Mouse (Mus musculus) intestine, postnatal 0 days (tissue): ENCODE data around the gene Wwc2. TPM values are rescaled to one million over a fixed set of nuclear protein-coding genes. Genes with fewer than 3 reads are reported as not detected.

Experiments
- ATAC-seq: fragments of 200-750 bp; cut with Nextera tagmentation; 2 replicates; pipeline ENCODE4 v1.8.0; 2017; ENCODE audit warnings: mild to moderate bottlenecking, moderate TSS enrichment, moderate library complexity
- H3K27ac ChIP-seq: fragments of 300-500 bp; sonication (generic); 2 replicates; pipeline ENCODE4 v1.5.1; 2014; ENCODE audit warnings: mild to moderate bottlenecking, low read depth, low read length, moderate library complexity
- H3K27me3 ChIP-seq: fragments of 300-500 bp; sonication (generic); replicated peaks from 2 replicates; pipeline ENCODE4 v1.6.1; 2014; ENCODE audit warnings: low read length, mixed read lengths; ENCODE audit not compliant: control insufficient read depth, insufficient read depth
- H3K36me3 ChIP-seq: fragments of 300-500 bp; sonication (generic); 2 replicates; pipeline ENCODE4 v1.6.1; 2014; ENCODE audit warnings: mild to moderate bottlenecking, moderate library complexity; ENCODE audit not compliant: control insufficient read depth, insufficient read depth
- H3K4me1 ChIP-seq: fragments of 300-500 bp; sonication (generic); replicated peaks from 2 replicates; pipeline ENCODE4 v1.6.1; 2014; ENCODE audit warnings: antibody characterized with exemption, low read length, mixed read lengths; ENCODE audit not compliant: control insufficient read depth, insufficient read depth
- H3K4me2 ChIP-seq: fragments of 300-500 bp; sonication (generic); replicated peaks from 2 replicates; pipeline ENCODE4 v1.6.1; 2014; ENCODE audit warnings: low read depth, mild to moderate bottlenecking, moderate library complexity
- H3K4me3 ChIP-seq: fragments of 300-500 bp; sonication (generic); 2 replicates; pipeline ENCODE4 v1.5.1; 2014; ENCODE audit warnings: low read depth, low read length
- H3K9ac ChIP-seq: fragments of 300-500 bp; sonication (generic); 2 replicates; pipeline ENCODE4 v1.6.1; 2014; ENCODE audit warnings: mild to moderate bottlenecking, low read depth, low read length
- H3K9me3 ChIP-seq: fragments of 300-500 bp; sonication (generic); 2 replicates; pipeline ENCODE4 v1.6.1; 2016; ENCODE audit warnings: mixed run types; ENCODE audit not compliant: control insufficient read depth
- CTCF ChIP-seq: sonication (generic); IDR thresholded peaks from 2 replicates; pipeline ENCODE4 v1.5.1; 2016; ENCODE audit warnings: low read depth, mild to moderate bottlenecking, control low read depth, antibody characterized with exemption, moderate library complexity
- WGBS: fragments of 180-500 bp; shearing (Covaris S2); extraction: QIAGEN DNeasy Blood & Tissue Kit; methylation state at CpG from one replicate; pipeline ENCODE4 v1.1.7; 2014; 5-methylcytosine and 5-hydroxymethylcytosine counted together
- polyA plus RNA-seq: library from polyadenylated mRNA; unstranded; fragments of >200 nt; fragmentation: Nextera tagmentation; extraction: Ambion mirVana; gene quantifications from 2 replicates; pipeline ENCODE4 v1.2.1, GENCODE M21; 2015

The Wwc2 gene
- polyA plus RNA-seq, 1 experiment from 2014 or later: 6.7 TPM

DNA sequence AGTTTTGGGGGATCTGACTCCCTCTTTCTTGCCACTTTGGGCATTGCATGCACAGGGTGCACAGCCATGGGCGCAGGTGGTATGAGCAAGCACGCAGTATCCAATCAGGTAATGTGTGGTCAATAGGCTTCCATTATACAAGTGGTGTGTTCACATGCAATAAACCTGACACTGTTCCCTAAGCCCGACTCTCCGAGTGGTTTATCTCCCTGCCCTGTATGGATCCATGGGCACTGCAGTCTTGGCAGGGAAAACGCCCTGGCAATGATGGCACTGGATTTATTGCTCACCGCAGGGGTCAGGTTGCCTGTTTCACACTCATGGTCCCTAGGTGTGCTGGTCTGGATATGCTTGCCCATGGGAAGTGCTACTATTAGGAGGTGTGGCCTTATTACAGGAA is 142.8 kb downstream of the Wwc2 start:
- H3K27me3 ChIP-seq: no peaks in the 10 kb centered on the region
- no peak for TF ChIP-seq CTCF
- no peak overlapping the region for H3K4me2 ChIP-seq
- no peak overlapping the region for H3K4me3 ChIP-seq
- WGBS: 93% methylated on average over 6 of the region's 6 CpGs
- peaks cover 48% of the 10 kb centered on the region for H3K36me3 ChIP-seq
- no peak for ATAC-seq
- H3K27ac ChIP-seq: no peak overlapping the region
- H3K9ac ChIP-seq: no peak overlapping the region
- H3K4me1 ChIP-seq: no peaks in the 10 kb centered on the region
- H3K9me3 ChIP-seq: no peaks in the 10 kb centered on the region

DNA sequence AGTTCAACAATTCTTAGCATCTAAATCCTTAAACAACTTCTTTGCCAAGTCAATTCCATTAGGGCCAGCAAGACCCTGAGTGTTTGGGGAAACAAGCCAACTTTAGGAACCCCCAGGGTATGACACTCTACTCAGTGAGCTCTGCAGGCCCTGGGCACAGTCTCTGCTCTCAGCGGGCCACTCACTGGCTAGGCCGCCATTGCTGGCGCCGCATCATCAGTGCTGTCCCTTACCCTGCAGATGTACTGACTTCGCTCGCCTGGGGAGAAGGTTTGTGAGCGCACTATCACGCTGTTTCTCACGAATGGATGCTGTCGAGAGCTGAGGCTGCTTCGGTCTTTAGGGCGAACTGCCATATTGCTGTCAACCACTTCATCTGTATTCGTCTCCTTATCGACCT is 143.6 kb downstream of the Wwc2 start:
- H3K9me3 ChIP-seq: no peaks in the 10 kb centered on the region
- no peak for ATAC-seq
- H3K4me3 ChIP-seq: no peak overlapping the region
- TF ChIP-seq CTCF: no peak
- no peaks in the 10 kb centered on the region for H3K27me3 ChIP-seq
- no peaks in the 10 kb centered on the region for H3K4me1 ChIP-seq
- WGBS: 96% methylated on average over 14 of the region's 14 CpGs
- no peak overlapping the region for H3K9ac ChIP-seq
- H3K4me2 ChIP-seq: no peak overlapping the region
- H3K36me3 ChIP-seq: peaks cover 50% of the 10 kb centered on the region
- H3K27ac ChIP-seq: no peak overlapping the region

DNA sequence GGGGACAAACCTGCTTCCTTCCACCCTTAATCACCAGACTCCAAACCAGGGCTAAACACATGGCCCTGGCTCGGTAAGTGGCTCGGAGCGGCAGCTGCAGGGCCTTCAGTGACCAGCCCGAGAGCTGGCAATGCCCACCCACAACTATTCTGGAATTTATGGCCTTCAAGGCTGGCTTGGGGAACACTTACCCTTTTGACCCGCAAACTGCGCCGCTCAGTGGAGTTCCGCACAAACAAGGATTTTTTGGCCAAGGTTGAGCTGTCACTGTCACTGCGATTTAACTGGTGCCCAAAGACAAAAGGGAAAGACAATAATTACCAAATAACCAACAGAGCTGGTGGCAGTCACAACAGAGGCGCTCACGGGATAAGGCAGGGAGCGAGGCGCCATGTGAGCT is 144.8 kb downstream of the Wwc2 start:
- Histone ChIP-seq H3K9me3 (no peaks in the 10 kb centered on the region), H3K27me3 (no peaks in the 10 kb centered on the region), H3K27ac (no peak overlapping the region), H3K9ac (no peak overlapping the region), H3K4me2 (no peak overlapping the region), H3K36me3 (peaks cover 53% of the 10 kb centered on the region), H3K4me1 (no peaks in the 10 kb centered on the region), H3K4me3 (no peak overlapping the region)
- TF ChIP-seq CTCF: no peak
- WGBS: 75% methylated on average over 13 of the region's 13 CpGs
- ATAC-seq: no peak

DNA sequence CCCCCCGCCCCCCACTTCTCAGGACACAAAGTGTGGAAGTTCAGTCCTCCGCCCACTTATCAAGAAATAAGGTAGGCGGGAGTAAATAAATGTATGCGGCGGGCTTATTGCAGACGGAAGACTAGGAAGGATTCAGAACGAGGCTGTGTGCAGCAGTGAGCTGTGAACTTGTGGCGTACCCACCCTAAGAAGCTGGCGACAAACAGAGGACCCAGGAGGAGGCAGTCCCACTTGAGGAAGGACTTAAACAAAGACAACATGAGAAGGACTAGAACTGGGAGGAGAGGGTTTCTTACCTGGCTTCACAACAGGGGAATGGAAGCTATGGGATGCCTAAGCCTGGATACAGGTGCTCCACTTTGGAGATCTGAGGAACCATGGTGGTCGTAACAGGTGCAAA is 147.1 kb downstream of the Wwc2 start:
- no peak overlapping the region for H3K9ac ChIP-seq
- H3K4me3 ChIP-seq: no peak overlapping the region
- TF ChIP-seq CTCF: no peak
- no peaks in the 10 kb centered on the region for H3K4me1 ChIP-seq
- H3K9me3 ChIP-seq: no peaks in the 10 kb centered on the region
- H3K27me3 ChIP-seq: no peaks in the 10 kb centered on the region
- ATAC-seq: no peak
- no peak overlapping the region for H3K27ac ChIP-seq
- peaks cover 56% of the 10 kb centered on the region for H3K36me3 ChIP-seq
- WGBS: 95% methylated on average over 10 of the region's 10 CpGs
- no peak overlapping the region for H3K4me2 ChIP-seq

DNA sequence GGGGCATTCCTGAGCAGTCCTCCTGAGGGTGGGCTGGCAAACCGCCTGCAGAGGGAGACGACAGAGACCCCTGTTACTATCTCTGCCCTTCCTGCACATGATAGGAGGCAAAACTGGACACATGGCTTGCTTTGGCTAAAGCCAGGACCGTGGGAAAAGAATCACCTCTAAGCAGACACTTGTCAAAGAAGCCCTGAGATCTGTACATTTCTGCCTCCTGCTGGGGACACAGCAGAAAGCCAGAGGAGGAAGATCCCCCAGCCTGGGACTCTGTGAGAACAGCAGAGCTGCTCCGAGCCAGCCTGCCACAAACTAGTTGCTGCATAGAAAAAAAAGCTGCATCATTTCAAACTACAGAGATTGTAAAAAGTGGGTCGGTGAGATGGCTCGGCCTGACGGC is 147.7 kb downstream of the Wwc2 start:
- H3K4me2 ChIP-seq: no peak overlapping the region
- no peak for ATAC-seq
- peaks cover 50% of the 10 kb centered on the region for H3K36me3 ChIP-seq
- H3K4me1 ChIP-seq: no peaks in the 10 kb centered on the region
- no peaks in the 10 kb centered on the region for H3K27me3 ChIP-seq
- peak; percentile 44 for TF ChIP-seq CTCF
- WGBS: 75% methylated on average over 7 of the region's 7 CpGs
- no peaks in the 10 kb centered on the region for H3K9me3 ChIP-seq
- H3K27ac ChIP-seq: no peak overlapping the region
- no peak overlapping the region for H3K4me3 ChIP-seq
- H3K9ac ChIP-seq: no peak overlapping the region

DNA sequence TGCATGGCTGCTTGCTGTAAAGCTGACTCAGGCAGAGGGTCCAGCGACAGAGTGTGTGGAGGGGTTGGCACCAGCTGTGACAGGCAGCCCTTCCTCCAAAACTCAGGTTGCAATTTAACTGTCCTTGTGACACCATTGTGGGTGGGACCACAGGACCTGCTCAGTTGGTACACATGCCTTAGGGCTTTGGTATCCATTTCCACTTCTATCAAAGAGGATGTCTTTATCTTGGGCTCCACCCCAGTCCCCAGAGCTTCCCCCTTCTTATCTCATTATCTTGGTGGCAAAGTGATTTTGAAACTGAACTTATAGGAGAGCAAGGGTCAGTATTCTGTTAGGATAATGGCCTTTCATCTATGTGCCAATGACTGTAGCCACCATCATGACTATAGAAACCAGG is 156.8 kb downstream of the Wwc2 start:
- Histone ChIP-seq H3K9me3 (no peaks in the 10 kb centered on the region), H3K4me1 (no peaks in the 10 kb centered on the region), H3K9ac (no peak overlapping the region), H3K4me3 (no peak overlapping the region), H3K27me3 (no peaks in the 10 kb centered on the region), H3K27ac (no peak overlapping the region), H3K4me2 (no peak overlapping the region), H3K36me3 (peaks cover 27% of the 10 kb centered on the region)
- WGBS: 71% methylated on average over 1 of the region's 1 CpGs
- no peak for ATAC-seq
- no peak for TF ChIP-seq CTCF

DNA sequence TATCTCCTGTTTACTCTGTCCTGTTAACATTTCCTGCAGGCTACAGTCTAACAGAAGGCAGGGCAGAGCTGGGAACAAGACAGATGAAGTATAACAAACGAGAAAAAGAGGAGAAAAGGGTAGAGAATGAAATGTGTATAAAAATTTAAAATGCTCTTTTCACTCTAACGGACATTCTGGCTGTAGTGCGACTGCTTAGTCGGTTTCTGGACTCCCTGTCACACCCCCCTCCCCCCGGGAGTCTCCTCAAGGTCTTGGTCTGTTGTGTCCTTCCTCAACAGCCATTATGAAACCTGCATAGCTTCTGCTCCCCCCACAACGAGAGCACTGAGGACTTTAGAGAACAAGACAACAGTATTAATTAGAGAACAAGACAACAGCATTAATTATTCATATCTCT is 158.1 kb downstream of the Wwc2 start:
- ATAC-seq: no peak
- WGBS: 62% methylated on average over 6 of the region's 6 CpGs
- H3K4me2 ChIP-seq: no peak overlapping the region
- H3K4me3 ChIP-seq: no peak overlapping the region
- TF ChIP-seq CTCF: no peak
- no peaks in the 10 kb centered on the region for H3K9me3 ChIP-seq
- H3K36me3 ChIP-seq: peaks cover 33% of the 10 kb centered on the region
- no peak overlapping the region for H3K27ac ChIP-seq
- H3K27me3 ChIP-seq: no peaks in the 10 kb centered on the region
- H3K9ac ChIP-seq: no peak overlapping the region
- no peaks in the 10 kb centered on the region for H3K4me1 ChIP-seq
